In genomic region chr4:99182660-99183431, GRCm38 (mm10) we compare ENCODE assay signal across 8 mouse cellular contexts. TPM values are rescaled to one million over a fixed set of nuclear protein-coding genes. Genes with fewer than 3 reads are reported as not detected.
DNase-seq lines count a peak whose midpoint lies in the region; ATAC-seq and TF ChIP-seq lines count a peak whose summit lies in the region.

No protein-coding gene starts in this region.

- no peak for ATAC-seq in liver, embryonic 12.5 days
- ATAC-seq in midbrain, embryonic 15.5 days (replicated peaks) = peak; percentile 57; the same call in 1 of the 2 replicates
- ATAC-seq in monocyte, adult 5-6 weeks (replicated peaks; ENCODE audit: insufficient number of reproducible peaks, low FRiP score, low TSS enrichment, poor library complexity, severe bottlenecking) = no peak

- H3K4me3 ChIP-seq in liver, adult 2 months (ENCODE audit: insufficient read depth, low read depth, low read length) = no peak overlapping the region
- no peak overlapping the region for H3K4me3 ChIP-seq in liver, embryonic 12.5 days
- no peak overlapping the region for H3K4me3 ChIP-seq in midbrain, embryonic 15.5 days

- no peaks in the 10 kb centered on the region for H3K9me3 ChIP-seq in liver, embryonic 12.5 days (replicated peaks)
- H3K9me3 ChIP-seq in midbrain, embryonic 15.5 days = no peaks in the 10 kb centered on the region

- DNase-seq in adrenal gland, adult 2 months = peak; percentile 30
- DNase-seq in adrenal gland, adult 8-10 months = no peak
- peak; percentile 69 for DNase-seq in liver, adult 2 months (ENCODE audit: extremely low read depth, low read depth, low spot score)
- DNase-seq in embryo, embryonic 11 days = peak; percentile 76
- DNase-seq in cerebellum, adult 8-10 months = no peak

- no peak overlapping the region for H3K9ac ChIP-seq in liver, adult 2 months (ENCODE audit: low read depth, low read length)
- no peak overlapping the region for H3K9ac ChIP-seq in liver, embryonic 12.5 days
- H3K9ac ChIP-seq in midbrain, embryonic 15.5 days = no peak overlapping the region

- H3K36me3 ChIP-seq in liver, adult 2 months (ENCODE audit: control insufficient read depth, insufficient read depth, low read length) = no peaks in the 10 kb centered on the region
- no peaks in the 10 kb centered on the region for H3K36me3 ChIP-seq in liver, embryonic 12.5 days
- no peaks in the 10 kb centered on the region for H3K36me3 ChIP-seq in midbrain, embryonic 15.5 days (replicated peaks)

- no peak for TF ChIP-seq POLR2A in liver, adult 2 months (IDR thresholded peaks at IDR 0.05; ENCODE audit: extremely low read depth, insufficient read depth, low read length)

- no peak overlapping the region for H3K4me2 ChIP-seq in liver, embryonic 12.5 days
- no peak overlapping the region for H3K4me2 ChIP-seq in midbrain, embryonic 15.5 days

- TF ChIP-seq CTCF in liver, adult 2 months (IDR thresholded peaks at IDR 0.05; ENCODE audit: low read depth, low read length) = no peak

- no peaks in the 10 kb centered on the region for H3K79me2 ChIP-seq in liver, adult 2 months (ENCODE audit: control insufficient read depth, insufficient read depth, low read length)

- peaks cover 10% of the 10 kb centered on the region for H3K4me1 ChIP-seq in liver, adult 2 months (ENCODE audit: control insufficient read depth, insufficient read depth, low read length)
- H3K4me1 ChIP-seq in liver, embryonic 12.5 days = no peaks in the 10 kb centered on the region
- H3K4me1 ChIP-seq in midbrain, embryonic 15.5 days = 0 out of 2 replicates have a peak, but pooled peaks cover 3% of the 10 kb centered on the region

- H3K27me3 ChIP-seq in liver, adult 2 months (ENCODE audit: control insufficient read depth, insufficient read depth, low read length) = no peaks in the 10 kb centered on the region
- no peaks in the 10 kb centered on the region for H3K27me3 ChIP-seq in liver, embryonic 12.5 days (replicated peaks)
- H3K27me3 ChIP-seq in midbrain, embryonic 15.5 days (replicated peaks) = no peaks in the 10 kb centered on the region

- WGBS in liver, adult 2 months = 72% methylated on average over 20 of the region's 20 CpGs
- WGBS in liver, embryonic 12.5 days (ENCODE audit: insufficient replicate concordance) = 72% methylated on average over 20 of the region's 20 CpGs
- WGBS in midbrain, embryonic 15.5 days = 79% methylated on average over 20 of the region's 20 CpGs

- H3K27ac ChIP-seq in liver, adult 2 months (replicated peaks; ENCODE audit: insufficient read depth, low read depth, low read length) = no peak overlapping the region
- H3K27ac ChIP-seq in liver, embryonic 12.5 days = no peak overlapping the region
- H3K27ac ChIP-seq in midbrain, embryonic 15.5 days = no peak overlapping the region

RNA-seq across cellular contexts. Expression of gene Atg4c, which starts 10.9 kb away (rescaled TPM):
- 10 to 100 TPM; 11.8 to 15.7 TPM for total RNA-seq in adrenal gland, adult 2 months (2021)
- 2.2 TPM in 2 replicates for polyA plus RNA-seq in adrenal gland, adult 2 months (2012; rRNA removed)
- total RNA-seq in adrenal gland, adult 8-10 months (2022) = 10 to 100 TPM; 17.1 to 21.4 (median 19.4) TPM
- total RNA-seq in liver, adult 2 months (2014; rRNA removed) = 8.5 and 9.4 TPM in 2 replicates
- polyA plus RNA-seq in liver, adult 2 months (2012; rRNA removed) = 3.7 and 4.3 TPM in 2 replicates
- polyA plus RNA-seq in liver, embryonic 12.5 days (2016; fragmentation: Nextera tagmentation; extraction: Ambion mirVana) = 6.3 and 7.3 TPM in 2 replicates
- 15.9 and 21.1 TPM in 2 replicates for polyA plus RNA-seq in midbrain, embryonic 15.5 days (2015; fragmentation: Nextera tagmentation; extraction: Ambion mirVana)
- 25.5 to 31.3 TPM (median 30.3 TPM) in 3 replicates for total RNA-seq in monocyte, adult 5-6 weeks (2017)

Comparison
In these comparisons a context has a peak if more than half of its experiments do, and no peak if none do; other contexts are left out.
1. DNase-seq: peak in adrenal gland, adult 2 months (single experiment), liver, adult 2 months (single experiment) and embryo, embryonic 11 days (single experiment); none in adrenal gland, adult 8-10 months (single experiment) and cerebellum, adult 8-10 months (single experiment).